Mouse (Mus musculus) midbrain, embryonic 11.5 days (tissue): Measurements from ENCODE around the gene Olfr694. TPM values are rescaled to one million over a fixed set of nuclear protein-coding genes. Genes with fewer than 3 reads are reported as not detected.

Experiments
- polyA plus RNA-seq: library from polyadenylated mRNA; unstranded; fragments of >200 nt; fragmentation: Nextera tagmentation; extraction: Ambion mirVana; gene quantifications from 2 replicates; pipeline ENCODE4 v1.2.1, GENCODE M21; 2014

Olfr694 gene
- polyA plus RNA-seq, 1 experiment from 2014 or later: not detected

Other genes with a start within 250 kb of the Olfr694 start
- gene Olfr693, start 11.2 kb downstream of the Olfr694 start, polyA plus RNA-seq: not detected in 2 replicates
- gene Olfr695, start 24.6 kb upstream of the Olfr694 start, polyA plus RNA-seq: not detected in 2 replicates
- not detected in 2 replicates for gene Olfr697, start 50.6 kb upstream of the Olfr694 start, polyA plus RNA-seq
- not detected in 2 replicates for gene Olfr698, start 63.6 kb upstream of the Olfr694 start, polyA plus RNA-seq
- not detected in 2 replicates for gene Olfr699, start 101.4 kb upstream of the Olfr694 start, polyA plus RNA-seq
- gene Olfr700, start 117.0 kb upstream of the Olfr694 start, polyA plus RNA-seq: not detected in 2 replicates
- gene Olfr701, start 122.3 kb upstream of the Olfr694 start, polyA plus RNA-seq: not detected in 2 replicates
- not detected in 2 replicates for gene Olfr702, start 142.1 kb upstream of the Olfr694 start, polyA plus RNA-seq
- not detected in 2 replicates for gene Olfr703, start 151.5 kb upstream of the Olfr694 start, polyA plus RNA-seq
- gene Olfr704, start 171.4 kb upstream of the Olfr694 start, polyA plus RNA-seq: not detected in 2 replicates
- gene Olfr705, start 185.1 kb upstream of the Olfr694 start, polyA plus RNA-seq: not detected in 2 replicates
- not detected in 2 replicates for gene Olfr706, start 196.3 kb upstream of the Olfr694 start, polyA plus RNA-seq
- gene Olfr707, start 209.4 kb upstream of the Olfr694 start, polyA plus RNA-seq: not detected in 2 replicates
- gene Olfr1532-ps1, start 216.2 kb upstream of the Olfr694 start, polyA plus RNA-seq: not detected in 2 replicates
- gene Olfr709-ps1, start 240.4 kb upstream of the Olfr694 start, polyA plus RNA-seq: not detected in 2 replicates